Mouse (Mus musculus): ENCODE measurements at regions not wholly inside any gene's neighbourhood (a gene's known extent, or its start where the extent isn't known, plus 50 kb on each side); places are given as distances from the start of the nearest gene placed in this dataset.
"Not testable (repeated sequence)": the region's sequence is repeated elsewhere in the genome, so short reads cannot be mapped to it uniquely, and the experiment has no call there.

DNA sequence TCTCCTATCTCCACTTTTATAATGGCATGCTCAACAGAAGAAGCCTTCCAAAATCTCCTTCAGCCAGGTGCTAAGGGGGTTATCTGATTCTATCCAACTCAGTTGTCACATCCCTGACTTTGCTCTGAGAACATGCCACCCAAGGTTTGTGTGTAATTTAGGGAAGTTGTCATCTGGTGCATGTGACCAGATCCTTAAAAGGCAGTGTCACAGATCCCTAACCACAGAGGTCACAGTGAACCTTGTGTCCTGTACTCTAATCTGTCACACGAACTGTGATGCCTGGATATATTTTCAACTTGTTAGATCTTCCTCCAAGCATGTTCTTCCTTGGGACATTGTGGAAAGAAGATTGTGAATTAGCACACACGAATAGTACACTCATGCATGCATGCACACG lies 189.4 kb upstream of the Plxna2 start:
- 87% methylated on average over 3 of the region's 3 CpGs for WGBS
- Histone ChIP-seq H3K36me3 (no peaks in the 10 kb centered on the region), H3K4me2 (replicated peaks) (no peak overlapping the region), H3K9ac (replicated peaks) (no peak overlapping the region), H3K4me3 (replicated peaks) (no peak overlapping the region), H3K27ac (no peak overlapping the region), H3K4me1 (replicated peaks) (no peaks in the 10 kb centered on the region), H3K9me3 (no peaks in the 10 kb centered on the region), H3K27me3 (no peaks in the 10 kb centered on the region)
- ATAC-seq, result no peak

- H3K9me3 ChIP-seq, result no peaks in the 10 kb centered on the region
- no peak overlapping the region for H3K27ac ChIP-seq
- no peak for ATAC-seq
- no peak overlapping the region for H3K4me3 ChIP-seq (replicated peaks)
- H3K4me1 ChIP-seq (replicated peaks), result no peaks in the 10 kb centered on the region
- no peaks in the 10 kb centered on the region for H3K36me3 ChIP-seq
- no peak overlapping the region for H3K4me2 ChIP-seq (replicated peaks)
- 89% methylated on average over 6 of the region's 6 CpGs for WGBS
- H3K27me3 ChIP-seq, result no peaks in the 10 kb centered on the region
- H3K9ac ChIP-seq (replicated peaks), result no peak overlapping the region
Measured at GRCm38 (mm10) chr1:194426293-194426692, 191.7 kb upstream of the Plxna2 start.

- no peak for ATAC-seq
- no peak overlapping the region for H3K9ac ChIP-seq (replicated peaks)
- H3K4me2 ChIP-seq (replicated peaks), result no peak overlapping the region
- no peaks in the 10 kb centered on the region for H3K36me3 ChIP-seq
- no peaks in the 10 kb centered on the region for H3K4me1 ChIP-seq (replicated peaks)
- no peaks in the 10 kb centered on the region for H3K27me3 ChIP-seq
- H3K27ac ChIP-seq, result no peak overlapping the region
- no peak overlapping the region for H3K4me3 ChIP-seq (replicated peaks)
- no peaks in the 10 kb centered on the region for H3K9me3 ChIP-seq
- WGBS, result 91% methylated on average over 2 of the region's 2 CpGs
Measured at GRCm38 (mm10) chr1:194424201-194424600, 193.8 kb upstream of the Plxna2 start.

GRCm38 (mm10) chr1:194412193-194412592 lies 205.8 kb upstream of the Plxna2 start:
- Histone ChIP-seq H3K36me3 (no peaks in the 10 kb centered on the region), H3K9me3 (no peaks in the 10 kb centered on the region), H3K4me1 (replicated peaks) (no peaks in the 10 kb centered on the region), H3K9ac (replicated peaks) (no peak overlapping the region), H3K27me3 (no peaks in the 10 kb centered on the region), H3K4me2 (replicated peaks) (no peak overlapping the region), H3K27ac (no peak overlapping the region), H3K4me3 (replicated peaks) (no peak overlapping the region)
- ATAC-seq, result no peak
- 80% methylated on average over 5 of the region's 5 CpGs for WGBS

- Histone ChIP-seq H3K9ac (replicated peaks) (no peak overlapping the region), H3K27me3 (no peaks in the 10 kb centered on the region), H3K36me3 (no peaks in the 10 kb centered on the region), H3K9me3 (no peaks in the 10 kb centered on the region), H3K4me1 (replicated peaks) (no peaks in the 10 kb centered on the region), H3K4me2 (replicated peaks) (no peak overlapping the region), H3K4me3 (replicated peaks) (no peak overlapping the region), H3K27ac (no peak overlapping the region)
- WGBS, result 86% methylated on average over 2 of the region's 2 CpGs
- no peak for ATAC-seq
Measured at GRCm38 (mm10) chr1:194411788-194412187, 206.2 kb upstream of the Plxna2 start.

- Histone ChIP-seq H3K27me3 (no peaks in the 10 kb centered on the region), H3K9ac (replicated peaks) (no peak overlapping the region), H3K36me3 (no peaks in the 10 kb centered on the region)
Measured at GRCm38 (mm10) chr1:194399281-194399680, 218.7 kb upstream of the Plxna2 start.

GRCm38 (mm10) chr1:194396754-194397460 lies 221.1 kb upstream of the Plxna2 start:
- 81% methylated on average over 4 of the region's 4 CpGs for WGBS
- no peaks in the 10 kb centered on the region for H3K9me3 ChIP-seq
- H3K27me3 ChIP-seq, result no peaks in the 10 kb centered on the region
- no peak for ATAC-seq
- no peak overlapping the region for H3K4me3 ChIP-seq (replicated peaks)
- H3K4me1 ChIP-seq (replicated peaks), result 0 out of 2 replicates have a peak, but pooled peaks cover 4% of the 10 kb centered on the region
- H3K36me3 ChIP-seq, result no peaks in the 10 kb centered on the region
- H3K9ac ChIP-seq (replicated peaks), result no peak overlapping the region
- H3K27ac ChIP-seq, result no peak overlapping the region
- H3K4me2 ChIP-seq (replicated peaks), result no peak overlapping the region

More at GRCm38 (mm10) chr1:194399281-194399680, 218.7 kb upstream of the Plxna2 start:
- Histone ChIP-seq H3K9me3 (no peaks in the 10 kb centered on the region), H3K4me2 (replicated peaks) (no peak overlapping the region), H3K4me1 (replicated peaks) (0 out of 2 replicates have a peak, but pooled peaks cover 2% of the 10 kb centered on the region), H3K27ac (no peak overlapping the region), H3K4me3 (replicated peaks) (no peak overlapping the region)
- no peak for ATAC-seq

DNA sequence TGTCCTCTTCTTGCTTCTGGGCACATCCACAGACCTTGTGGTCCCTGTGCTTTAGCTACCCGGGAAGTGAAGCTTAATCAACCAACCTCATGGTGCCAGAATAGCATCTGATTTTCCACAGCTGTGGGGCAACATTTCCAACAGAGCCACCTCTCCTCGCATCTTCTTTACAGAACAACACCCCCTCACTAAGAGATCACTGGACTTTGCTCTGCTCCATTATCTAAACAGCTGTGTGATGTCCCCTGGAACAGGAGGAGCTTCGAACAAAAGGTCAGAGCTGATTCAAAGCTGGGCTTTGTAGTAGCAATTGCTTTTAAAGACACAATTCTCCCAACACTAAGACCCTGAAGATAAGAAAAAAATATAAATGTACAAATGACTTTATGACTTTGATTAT lies 224.3 kb upstream of the Plxna2 start:
- Histone ChIP-seq H3K4me2 (replicated peaks) (no peak overlapping the region), H3K4me1 (replicated peaks) (0 out of 2 replicates have a peak, but pooled peaks cover 4% of the 10 kb centered on the region), H3K36me3 (no peaks in the 10 kb centered on the region), H3K9ac (replicated peaks) (no peak overlapping the region), H3K27me3 (no peaks in the 10 kb centered on the region), H3K4me3 (replicated peaks) (no peak overlapping the region), H3K27ac (no peak overlapping the region), H3K9me3 (no peaks in the 10 kb centered on the region)
- ATAC-seq, result no peak
- 31% methylated on average over 3 of the region's 3 CpGs for WGBS

DNA sequence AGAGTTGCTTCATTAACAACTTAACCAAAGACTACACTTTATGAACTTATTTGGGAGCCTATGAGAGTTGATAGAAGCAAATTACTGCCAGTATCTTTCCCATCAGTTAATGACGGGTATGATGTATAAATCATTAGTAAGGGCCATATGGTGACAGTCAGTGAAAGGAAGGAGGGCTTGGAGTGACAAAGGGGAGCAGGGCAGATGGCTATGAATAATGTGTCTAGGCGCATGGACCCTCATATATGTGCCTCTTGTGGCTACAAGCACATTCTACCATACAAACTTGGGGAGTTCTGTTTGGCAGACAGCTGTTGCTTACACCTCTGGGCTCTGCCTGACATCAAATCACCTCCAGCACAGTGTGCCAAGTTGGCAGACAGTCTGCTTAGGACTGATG lies 227.8 kb upstream of the Plxna2 start:
- H3K9me3 ChIP-seq, result no peaks in the 10 kb centered on the region
- H3K27ac ChIP-seq, result no peak overlapping the region
- ATAC-seq, result no peak
- H3K9ac ChIP-seq (replicated peaks), result no peak overlapping the region
- WGBS, result 65% methylated on average over 2 of the region's 2 CpGs
- no peak overlapping the region for H3K4me3 ChIP-seq (replicated peaks)
- no peaks in the 10 kb centered on the region for H3K36me3 ChIP-seq
- H3K4me2 ChIP-seq (replicated peaks), result no peak overlapping the region
- H3K4me1 ChIP-seq (replicated peaks), result 0 out of 2 replicates have a peak, but pooled peaks cover 4% of the 10 kb centered on the region
- no peaks in the 10 kb centered on the region for H3K27me3 ChIP-seq

DNA sequence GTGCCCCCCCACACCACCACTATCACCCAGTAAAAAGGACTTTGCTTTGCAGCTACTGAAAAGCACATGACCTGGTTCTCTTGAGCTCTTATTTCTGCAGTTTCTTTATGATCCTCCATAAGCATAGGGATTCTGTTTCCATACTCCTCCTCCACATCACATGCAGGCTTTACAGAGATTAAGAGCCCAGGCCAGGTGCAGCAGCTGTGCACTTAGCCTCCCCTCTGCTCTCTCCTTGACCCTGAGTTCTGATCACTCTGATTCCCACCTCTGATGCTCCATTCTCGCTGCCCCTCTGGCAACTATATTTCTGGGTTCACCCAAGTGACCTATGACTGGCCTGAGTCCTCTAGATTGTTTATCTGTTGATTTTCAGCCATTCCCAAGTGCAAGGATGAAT lies 239.9 kb upstream of the Plxna2 start:
- Histone ChIP-seq H3K36me3 (no peaks in the 10 kb centered on the region), H3K27me3 (no peaks in the 10 kb centered on the region), H3K27ac (no peak overlapping the region), H3K9ac (replicated peaks) (no peak overlapping the region), H3K4me2 (replicated peaks) (no peak overlapping the region), H3K4me1 (replicated peaks) (no peaks in the 10 kb centered on the region), H3K9me3 (no peaks in the 10 kb centered on the region), H3K4me3 (replicated peaks) (no peak overlapping the region)
- 69% methylated on average over 1 of the region's 1 CpGs for WGBS
- ATAC-seq, result no peak

DNA sequence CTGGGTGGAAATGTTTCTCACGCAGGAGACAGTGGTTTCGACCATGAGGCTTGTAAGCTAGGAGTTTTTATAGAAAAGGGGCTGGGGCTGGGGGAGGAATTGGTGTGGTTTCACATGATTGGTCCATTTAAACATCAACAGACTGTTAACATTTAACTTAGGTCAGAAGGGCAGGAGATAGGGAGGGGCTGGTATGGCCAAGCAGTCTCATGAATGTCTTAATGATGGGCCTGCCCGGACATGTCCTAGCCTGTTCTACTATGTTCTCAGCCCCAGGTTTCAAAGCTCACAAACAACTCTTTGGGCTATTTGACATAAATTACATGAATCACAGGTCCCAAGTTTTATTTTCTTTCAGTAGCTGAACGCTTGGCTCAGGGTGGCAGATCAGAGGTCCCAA lies 244.5 kb upstream of the Plxna2 start:
- ATAC-seq, result not testable (repeated sequence)

GRCm38 (mm10) chr1:194363917-194364316 lies 254.1 kb upstream of the Plxna2 start:
- Histone ChIP-seq H3K4me3 (replicated peaks) (no peak overlapping the region), H3K9me3 (no peaks in the 10 kb centered on the region), H3K4me1 (replicated peaks) (peaks cover 9% of the 10 kb centered on the region), H3K27me3 (no peaks in the 10 kb centered on the region), H3K4me2 (replicated peaks) (no peak overlapping the region), H3K36me3 (no peaks in the 10 kb centered on the region), H3K9ac (replicated peaks) (no peak overlapping the region), H3K27ac (no peak overlapping the region)
- no peak for ATAC-seq
- WGBS, result 86% methylated on average over 5 of the region's 5 CpGs

More for the DNA sequence above, 244.5 kb upstream of the Plxna2 start:
- 90% methylated on average over 4 of the region's 4 CpGs for WGBS
- not testable (repeated sequence) for H3K4me2 ChIP-seq (replicated peaks); H3K36me3 ChIP-seq; H3K9me3 ChIP-seq; H3K9ac ChIP-seq (replicated peaks); H3K4me1 ChIP-seq (replicated peaks); H3K4me3 ChIP-seq (replicated peaks); H3K27ac ChIP-seq; H3K27me3 ChIP-seq

Measured in midbrain, embryonic 13.5 days (tissue).